Mouse (Mus musculus) hindbrain, embryonic 13.5 days (tissue): Measurements from ENCODE around the gene Lingo1. TPM values are rescaled to one million over a fixed set of nuclear protein-coding genes. Genes with fewer than 3 reads are reported as not detected.

Experiments
- ATAC-seq: fragments of 200-750 bp; cut with Nextera tagmentation; 2 replicates; pipeline ENCODE4 v1.8.0; 2017; ENCODE audit warnings: moderate TSS enrichment; ENCODE audit not compliant: low FRiP score
- H3K27ac ChIP-seq: fragments of 300-500 bp; sonication (generic); 2 replicates; pipeline ENCODE4 v1.5.1; 2015; ENCODE audit warnings: inconsistent platforms, mild to moderate bottlenecking, moderate library complexity
- H3K27me3 ChIP-seq: fragments of 300-500 bp; sonication (generic); 2 replicates; pipeline ENCODE4 v1.6.1; 2015; ENCODE audit warnings: mild to moderate bottlenecking, inconsistent platforms
- H3K36me3 ChIP-seq: fragments of 300-500 bp; sonication (generic); 2 replicates; pipeline ENCODE4 v1.6.1; 2015; ENCODE audit warnings: mild to moderate bottlenecking, inconsistent platforms
- H3K4me1 ChIP-seq: fragments of 300-500 bp; sonication (generic); replicated peaks from 2 replicates; pipeline ENCODE4 v1.6.1; 2015; ENCODE audit warnings: inconsistent platforms
- H3K4me2 ChIP-seq: fragments of 300-500 bp; sonication (generic); 2 replicates; pipeline ENCODE4 v1.6.1; 2015; ENCODE audit warnings: inconsistent platforms, mild to moderate bottlenecking, moderate library complexity
- H3K4me3 ChIP-seq: fragments of 300-500 bp; sonication (generic); 2 replicates; pipeline ENCODE4 v1.5.1; 2015; ENCODE audit warnings: mild to moderate bottlenecking, inconsistent platforms
- H3K9ac ChIP-seq: fragments of 300-500 bp; sonication (generic); 2 replicates; pipeline ENCODE4 v1.6.1; 2015; ENCODE audit warnings: mild to moderate bottlenecking, inconsistent platforms
- H3K9me3 ChIP-seq: fragments of 300-500 bp; sonication (generic); 2 replicates; pipeline ENCODE4 v1.6.1; 2016; ENCODE audit warnings: inconsistent platforms
- WGBS: fragments of 180-500 bp; shearing (Covaris S2); methylation state at CpG from one replicate; pipeline ENCODE4 v1.1.7; 2015; 5-methylcytosine and 5-hydroxymethylcytosine counted together
- polyA plus RNA-seq: library from polyadenylated mRNA; unstranded; fragments of >200 nt; fragmentation: Nextera tagmentation; extraction: Ambion mirVana; gene quantifications from 2 replicates; pipeline ENCODE4 v1.2.1, GENCODE M21; 2015

The Lingo1 gene
- polyA plus RNA-seq, 1 experiment from 2014 or later = 48.9 TPM

DNA sequence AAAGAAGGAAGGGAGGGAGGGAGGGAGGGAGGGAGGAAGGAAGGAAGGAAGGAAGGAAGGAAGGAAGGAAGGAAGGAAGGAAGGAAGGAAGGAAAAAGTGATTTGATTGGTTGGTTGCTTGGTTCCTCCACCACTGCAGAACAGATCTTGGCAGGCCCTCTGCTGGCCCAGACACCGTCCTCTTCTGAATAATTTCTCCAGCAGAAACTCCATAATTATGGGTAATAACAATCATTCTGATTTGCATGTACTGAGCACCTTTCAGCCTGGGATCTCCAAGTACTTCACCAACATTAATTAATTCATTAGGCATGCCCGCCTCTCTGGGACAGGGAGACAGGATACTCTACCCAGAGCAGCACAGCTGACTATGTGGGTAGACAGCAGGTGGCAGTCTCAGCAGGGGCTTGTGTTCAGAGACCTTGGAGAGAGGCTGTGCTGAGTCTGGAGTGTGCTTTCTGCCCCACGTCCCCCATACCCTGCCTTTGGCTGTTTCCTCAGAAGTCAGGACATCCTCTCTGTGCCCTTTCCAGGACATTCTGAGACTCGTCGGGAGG is 57.0 kb downstream of the Lingo1 start:
- no peaks in the 10 kb centered on the region for H3K9me3 ChIP-seq
- H3K27me3 ChIP-seq = peaks cover 19% of the 10 kb centered on the region; the same call in 1 of the 2 replicates
- WGBS = 58% methylated on average over 5 of the region's 5 CpGs
- no peaks in the 10 kb centered on the region for H3K36me3 ChIP-seq
- 0 out of 2 replicates have a peak overlapping the region, but pooled peaks have one; percentile 2 for H3K27ac ChIP-seq
- H3K4me2 ChIP-seq = no peak overlapping the region
- peaks cover 20% of the 10 kb centered on the region for H3K4me1 ChIP-seq
- ATAC-seq = 0 out of 2 replicates have a peak, but pooled peaks have one; percentile 53
- no peak overlapping the region for H3K9ac ChIP-seq
- H3K4me3 ChIP-seq = no peak overlapping the region

DNA sequence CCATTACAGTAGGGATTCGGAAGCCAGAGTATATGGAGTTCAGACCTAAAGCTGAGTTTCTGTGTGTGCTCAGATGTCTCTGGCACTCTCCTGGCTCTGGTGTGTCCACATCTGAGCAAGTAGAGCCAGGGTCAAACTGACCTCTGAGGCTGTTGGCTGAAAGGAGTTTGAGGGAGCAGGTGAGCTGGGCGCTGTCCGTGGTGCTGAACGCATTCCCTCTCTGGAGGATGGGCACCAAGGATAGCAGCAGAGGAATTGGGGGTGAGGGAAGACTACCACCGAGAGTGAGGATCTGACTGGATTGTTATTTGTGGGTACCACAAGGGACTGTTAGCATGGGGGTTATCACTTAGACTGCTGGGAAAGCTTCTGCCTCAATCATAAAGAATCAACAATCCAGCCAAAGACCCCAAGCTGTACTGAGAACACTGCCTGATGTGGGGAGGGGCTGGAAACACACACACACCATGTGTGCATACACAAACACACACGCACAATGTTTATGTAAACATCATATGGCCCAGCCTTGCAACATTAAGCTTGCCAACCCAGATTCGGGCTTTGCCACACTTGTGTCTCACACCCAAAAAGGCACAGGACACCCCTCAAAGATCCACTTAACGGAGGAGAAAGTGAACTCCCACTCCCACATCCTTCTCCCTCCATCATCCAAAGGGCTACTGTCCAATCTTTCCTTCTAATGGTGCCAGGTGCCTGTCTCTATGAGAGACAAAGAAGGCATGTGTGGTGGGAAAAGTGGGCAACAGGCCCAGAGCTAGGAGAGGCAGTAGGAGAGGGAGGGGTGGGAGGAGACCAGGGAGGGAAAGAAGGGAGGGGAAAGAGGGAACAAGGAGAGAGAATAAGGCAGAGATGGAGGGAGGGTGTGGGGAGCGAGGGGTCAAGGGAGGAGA is 57.8 kb downstream of the Lingo1 start:
- peaks cover 22% of the 10 kb centered on the region for H3K27me3 ChIP-seq

GRCm38 (mm10) chr9:56734398-56734797 is 61.9 kb downstream of the Lingo1 start:
- H3K4me1 ChIP-seq = peaks cover 27% of the 10 kb centered on the region
- ATAC-seq = no peak
- no peak overlapping the region for H3K4me3 ChIP-seq
- no peak overlapping the region for H3K27ac ChIP-seq
- no peaks in the 10 kb centered on the region for H3K36me3 ChIP-seq
- H3K27me3 ChIP-seq = peaks cover 16% of the 10 kb centered on the region
- no peaks in the 10 kb centered on the region for H3K9me3 ChIP-seq
- no peak overlapping the region for H3K9ac ChIP-seq
- no peak overlapping the region for H3K4me2 ChIP-seq
- 76% methylated on average over 6 of the region's 6 CpGs for WGBS

More for the DNA sequence above, 57.8 kb downstream of the Lingo1 start:
- Histone ChIP-seq H3K9me3 (no peaks in the 10 kb centered on the region), H3K4me1 (peaks cover 16% of the 10 kb centered on the region), H3K4me3 (no peak overlapping the region), H3K9ac (no peak overlapping the region), H3K36me3 (no peaks in the 10 kb centered on the region), H3K4me2 (no peak overlapping the region), H3K27ac (no peak overlapping the region)
- WGBS = 48% methylated on average over 9 of the region's 9 CpGs
- ATAC-seq = peak; percentile 53; the same call in 1 of the 2 replicates

- 81% methylated on average over 2 of the region's 2 CpGs for WGBS
- no peak overlapping the region for H3K27ac ChIP-seq
- no peak overlapping the region for H3K9ac ChIP-seq
- H3K27me3 ChIP-seq = peaks cover 6% of the 10 kb centered on the region
- no peak overlapping the region for H3K4me3 ChIP-seq
- H3K4me1 ChIP-seq = peaks cover 42% of the 10 kb centered on the region
- ATAC-seq = no peak
- no peak overlapping the region for H3K4me2 ChIP-seq
- no peaks in the 10 kb centered on the region for H3K36me3 ChIP-seq
- no peaks in the 10 kb centered on the region for H3K9me3 ChIP-seq
Measured at GRCm38 (mm10) chr9:56730997-56731396, 65.3 kb downstream of the Lingo1 start.

- peaks cover 43% of the 10 kb centered on the region for H3K4me1 ChIP-seq
- no peaks in the 10 kb centered on the region for H3K9me3 ChIP-seq
- ATAC-seq = no peak
- no peak overlapping the region for H3K4me2 ChIP-seq
- 39% methylated on average over 2 of the region's 2 CpGs for WGBS
- H3K9ac ChIP-seq = peak overlapping the region; percentile 1; the same call in 1 of the 2 replicates
- peaks cover 7% of the 10 kb centered on the region; the same call in 1 of the 2 replicates for H3K27me3 ChIP-seq
- H3K27ac ChIP-seq = peak overlapping the region; percentile 86
- no peak overlapping the region for H3K4me3 ChIP-seq
- no peaks in the 10 kb centered on the region for H3K36me3 ChIP-seq
Measured at GRCm38 (mm10) chr9:56729145-56729544, 67.1 kb downstream of the Lingo1 start.

DNA sequence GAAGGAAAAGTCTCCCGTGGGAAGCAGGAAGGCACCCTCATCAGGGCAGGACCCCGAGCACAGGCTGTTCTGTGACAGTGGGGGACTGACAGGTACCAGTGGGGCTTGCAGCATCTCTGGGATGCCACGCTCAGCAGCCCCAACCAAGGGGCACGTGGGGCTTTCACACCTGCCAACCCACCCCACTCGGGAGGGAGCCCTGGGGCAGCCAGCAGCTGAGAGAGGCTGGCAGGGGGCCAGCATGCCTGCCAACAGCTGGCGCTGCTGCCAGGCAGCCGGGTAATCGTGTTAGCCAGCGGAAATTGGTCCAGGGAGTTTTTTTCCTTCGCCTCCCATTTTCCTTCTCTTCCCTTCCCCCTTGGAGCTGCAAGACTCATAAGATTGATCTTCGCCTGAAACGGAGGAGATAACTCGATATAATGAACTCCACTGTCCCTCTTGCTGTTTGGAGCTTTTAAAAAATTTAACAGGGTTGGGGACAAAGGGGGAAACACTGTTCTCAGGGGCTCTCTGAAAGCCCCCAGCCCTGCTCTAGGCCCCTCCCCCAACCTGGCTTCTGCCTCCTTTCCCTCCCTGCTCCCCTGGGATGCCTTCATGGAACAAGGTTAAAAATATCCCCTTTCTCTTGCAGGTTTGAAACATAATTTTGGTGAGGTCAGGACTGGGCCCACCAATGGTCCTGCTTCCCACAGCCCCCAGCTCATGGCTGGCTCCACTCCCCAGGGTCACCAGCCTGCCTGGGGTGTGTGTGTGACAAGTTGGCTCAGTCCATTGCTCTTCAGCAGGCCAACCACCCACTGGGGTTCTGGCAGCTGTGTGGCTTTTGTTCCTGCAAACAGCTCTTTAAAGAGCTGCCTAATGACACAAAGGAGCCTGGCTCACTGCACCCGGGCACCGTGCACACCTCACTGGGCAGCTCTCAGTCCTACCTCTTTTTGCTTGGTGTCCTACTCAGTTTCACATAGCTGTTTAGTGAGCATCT is 68.3 kb downstream of the Lingo1 start:
- peak; percentile 60 for ATAC-seq
- Histone ChIP-seq H3K4me1 (peaks cover 44% of the 10 kb centered on the region), H3K27me3 (0 out of 2 replicates have a peak, but pooled peaks cover 4% of the 10 kb centered on the region), H3K4me2 (peak overlapping the region; percentile 13; the same call in 1 of the 2 replicates), H3K27ac (peak overlapping the region; percentile 86), H3K9me3 (no peaks in the 10 kb centered on the region), H3K9ac (no peak overlapping the region), H3K36me3 (no peaks in the 10 kb centered on the region), H3K4me3 (no peak overlapping the region)
- WGBS = 20% methylated on average over 15 of the region's 15 CpGs

DNA sequence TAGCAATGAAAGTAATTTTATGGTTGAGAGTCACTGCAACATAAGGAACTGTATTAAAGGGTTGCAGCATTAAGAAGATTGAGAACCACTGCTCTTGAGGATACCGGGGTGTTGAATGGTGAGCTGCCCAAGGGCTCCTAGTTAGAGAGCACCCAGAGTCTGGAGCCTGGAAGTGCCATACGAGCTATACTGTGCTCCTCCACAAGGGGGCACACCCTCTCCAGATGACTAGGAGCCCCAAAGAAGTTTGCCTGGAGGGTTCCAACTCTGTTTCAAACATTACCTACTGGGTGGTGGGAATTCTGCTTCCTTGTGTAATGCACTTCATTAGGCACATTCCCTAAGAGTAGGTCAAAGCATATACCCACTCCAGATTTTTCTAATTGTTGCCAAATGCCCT is 70.5 kb downstream of the Lingo1 start:
- Histone ChIP-seq H3K4me2 (no peak overlapping the region), H3K9ac (no peak overlapping the region), H3K27me3 (0 out of 2 replicates have a peak, but pooled peaks cover 4% of the 10 kb centered on the region), H3K9me3 (no peaks in the 10 kb centered on the region), H3K4me1 (peaks cover 41% of the 10 kb centered on the region), H3K36me3 (no peaks in the 10 kb centered on the region), H3K27ac (no peak overlapping the region), H3K4me3 (no peak overlapping the region)
- WGBS = 38% methylated on average over 2 of the region's 2 CpGs
- no peak for ATAC-seq

DNA sequence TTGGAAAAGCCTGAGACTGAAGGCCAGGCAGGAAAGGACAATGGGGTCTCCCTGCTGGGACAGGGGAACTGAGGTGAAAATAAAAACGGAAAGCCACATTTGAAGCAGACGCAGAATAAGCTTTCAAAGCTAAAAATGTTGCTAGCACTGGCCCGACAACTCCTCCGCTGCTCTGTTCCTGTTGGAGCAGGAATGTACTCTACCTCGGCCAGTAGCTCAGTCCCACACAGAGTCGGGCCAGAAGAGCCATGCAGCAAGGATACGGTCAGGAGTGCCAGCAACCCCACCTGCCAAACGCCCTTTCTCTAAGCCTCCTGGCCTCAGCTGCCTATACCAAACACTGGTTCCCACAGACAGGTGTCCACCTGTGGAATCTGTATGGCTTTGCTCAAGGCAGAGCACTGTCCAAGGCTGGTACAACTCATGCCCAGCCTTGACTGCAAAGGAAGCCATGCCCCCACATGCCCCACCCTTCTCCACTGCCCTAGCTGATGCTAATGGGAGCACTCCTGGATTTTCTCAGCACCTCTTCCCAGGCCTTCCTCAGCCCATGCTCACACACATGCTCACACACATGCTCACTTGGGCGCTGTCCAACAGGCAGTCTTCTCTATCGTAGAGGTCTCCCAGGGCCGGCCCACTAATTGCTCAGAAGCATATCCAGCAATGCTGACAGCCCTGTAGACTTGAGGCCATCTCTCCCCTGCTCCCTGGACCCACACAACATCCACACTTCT is 74.0 kb downstream of the Lingo1 start:
- H3K27me3 ChIP-seq = 0 out of 2 replicates have a peak, but pooled peaks cover 4% of the 10 kb centered on the region
- no peak overlapping the region for H3K4me2 ChIP-seq
- H3K4me3 ChIP-seq = no peak overlapping the region
- no peak overlapping the region for H3K9ac ChIP-seq
- no peak overlapping the region for H3K27ac ChIP-seq
- 76% methylated on average over 11 of the region's 11 CpGs for WGBS
- no peaks in the 10 kb centered on the region for H3K9me3 ChIP-seq
- H3K4me1 ChIP-seq = peaks cover 12% of the 10 kb centered on the region
- H3K36me3 ChIP-seq = no peaks in the 10 kb centered on the region
- no peak for ATAC-seq

DNA sequence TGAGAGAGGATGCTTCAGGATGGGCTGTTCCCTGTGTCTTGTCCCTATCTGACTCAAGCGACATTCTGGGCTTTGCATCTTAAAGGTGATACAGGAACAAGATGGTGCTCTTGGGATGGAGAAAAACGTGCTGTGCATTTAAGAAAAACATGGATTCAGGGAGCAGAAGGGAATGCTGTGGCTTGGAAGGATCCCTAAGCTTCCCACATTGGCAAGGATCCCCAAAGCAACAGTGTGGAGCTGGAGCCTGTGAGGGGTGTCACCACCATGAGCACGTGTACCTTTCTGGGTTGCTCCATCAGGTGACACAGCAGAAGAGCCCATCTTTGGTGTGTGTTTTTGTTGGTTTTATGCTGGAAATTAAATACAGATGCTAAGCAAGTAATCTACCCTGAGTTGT is 77.3 kb downstream of the Lingo1 start:
- no peaks in the 10 kb centered on the region for H3K36me3 ChIP-seq
- H3K9ac ChIP-seq = no peak overlapping the region
- ATAC-seq = no peak
- WGBS = 83% methylated on average over 3 of the region's 3 CpGs
- H3K4me2 ChIP-seq = no peak overlapping the region
- no peak overlapping the region for H3K27ac ChIP-seq
- no peak overlapping the region for H3K4me3 ChIP-seq
- H3K4me1 ChIP-seq = peaks cover 3% of the 10 kb centered on the region; the same call in 1 of the 2 replicates
- no peaks in the 10 kb centered on the region for H3K9me3 ChIP-seq
- H3K27me3 ChIP-seq = 0 out of 2 replicates have a peak, but pooled peaks cover 3% of the 10 kb centered on the region

DNA sequence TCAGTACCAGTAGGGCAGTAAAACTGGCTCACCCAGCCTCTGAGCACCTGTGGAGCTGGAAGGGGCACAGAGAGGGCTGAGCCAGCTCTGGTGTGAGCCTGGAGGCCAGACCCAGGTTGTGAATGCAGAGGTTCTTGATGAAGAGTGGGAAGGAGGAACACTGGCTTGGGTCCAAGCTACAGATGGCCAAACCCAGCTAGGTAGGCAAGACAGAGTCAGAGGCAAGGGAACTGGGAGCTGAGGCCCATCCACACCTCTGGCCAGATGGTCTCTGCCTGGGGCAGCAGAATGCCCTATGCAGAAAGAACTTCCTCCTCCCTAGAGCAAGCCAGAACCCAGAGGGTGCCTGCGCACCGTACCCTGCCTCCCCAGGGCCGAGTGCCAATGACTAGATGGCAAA is 79.7 kb downstream of the Lingo1 start:
- no peak overlapping the region for H3K27ac ChIP-seq
- 92% methylated on average over 3 of the region's 3 CpGs for WGBS
- H3K4me1 ChIP-seq = peaks cover 7% of the 10 kb centered on the region
- H3K36me3 ChIP-seq = no peaks in the 10 kb centered on the region
- 0 out of 2 replicates have a peak, but pooled peaks cover 5% of the 10 kb centered on the region for H3K27me3 ChIP-seq
- no peak for ATAC-seq
- H3K4me2 ChIP-seq = no peak overlapping the region
- no peaks in the 10 kb centered on the region for H3K9me3 ChIP-seq
- no peak overlapping the region for H3K4me3 ChIP-seq
- H3K9ac ChIP-seq = no peak overlapping the region

DNA sequence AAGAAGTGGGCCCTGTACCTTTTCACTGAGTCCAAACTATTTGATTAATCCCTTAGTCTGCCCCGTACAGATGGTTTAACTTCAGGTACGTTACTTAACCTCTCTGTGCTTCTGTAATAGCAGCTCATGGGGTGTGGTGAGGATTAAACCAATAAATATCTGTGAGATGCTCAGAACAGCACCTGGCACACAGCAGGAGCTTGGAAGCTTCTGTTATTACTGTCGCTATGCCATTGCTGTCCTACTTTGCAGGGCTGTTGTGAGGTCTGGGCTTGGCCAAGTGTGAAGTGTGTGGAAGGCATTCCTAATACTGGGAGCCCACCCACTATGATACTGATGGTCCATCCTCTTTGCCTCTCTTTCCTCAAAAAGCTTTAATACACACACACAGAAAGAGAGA is 80.2 kb downstream of the Lingo1 start:
- H3K9ac ChIP-seq = no peak overlapping the region
- no peak overlapping the region for H3K4me2 ChIP-seq
- H3K36me3 ChIP-seq = no peaks in the 10 kb centered on the region
- H3K4me1 ChIP-seq = peaks cover 8% of the 10 kb centered on the region
- ATAC-seq = no peak
- WGBS = 84% methylated on average over 3 of the region's 3 CpGs
- H3K27ac ChIP-seq = no peak overlapping the region
- 0 out of 2 replicates have a peak, but pooled peaks cover 5% of the 10 kb centered on the region for H3K27me3 ChIP-seq
- H3K4me3 ChIP-seq = no peak overlapping the region
- no peaks in the 10 kb centered on the region for H3K9me3 ChIP-seq
